ENCODE assay signal across 8 mouse cellular contexts in genomic region chr15:79208758-79209439, GRCm38 (mm10). TPM values are rescaled to one million over a fixed set of nuclear protein-coding genes. Genes with fewer than 3 reads are reported as not detected.
DNase-seq lines count a peak whose midpoint lies in the region.
"Had no signal": no experiment of that assay in that cellular context is flagged by ENCODE, and none has a peak within 500 bp of the region (broad histone marks: within the 10 kb centered on the region; RNA-seq: fewer than 3 reads in every experiment).

No protein-coding gene starts in this region.

- WGBS in embryonic facial prominence, embryonic 10.5 days: 81% methylated on average over 27 of the region's 27 CpGs
- WGBS in limb, embryonic 10.5 days: 80% methylated on average over 27 of the region's 27 CpGs

- H3K4me1 ChIP-seq in embryonic facial prominence, embryonic 10.5 days: peaks cover 33% of the 10 kb centered on the region
- H3K4me1 ChIP-seq in limb, embryonic 10.5 days: no peaks in the 10 kb centered on the region

- no peaks in the 10 kb centered on the region for H3K9me3 ChIP-seq in embryonic facial prominence, embryonic 10.5 days
- H3K9me3 ChIP-seq in limb, embryonic 10.5 days (replicated peaks): no peaks in the 10 kb centered on the region
- H3K9me3 ChIP-seq: embryonic facial prominence, embryonic 12.5 days had no signal

- H3K4me3 ChIP-seq in embryonic facial prominence, embryonic 10.5 days: 0 out of 2 replicates have a peak overlapping the region, but pooled peaks have one; percentile 11
- no peak overlapping the region for H3K4me3 ChIP-seq in limb, embryonic 10.5 days
- H3K4me3 ChIP-seq: embryonic facial prominence, embryonic 12.5 days had no signal

- no peaks in the 10 kb centered on the region for H3K27me3 ChIP-seq in embryonic facial prominence, embryonic 10.5 days (replicated peaks; ENCODE audit: low read depth, poor library complexity, severe bottlenecking)
- H3K27me3 ChIP-seq in limb, embryonic 10.5 days (ENCODE audit: low read depth, poor library complexity, severe bottlenecking): 0 out of 2 replicates have a peak, but pooled peaks cover 2% of the 10 kb centered on the region
- H3K27me3 ChIP-seq: embryonic facial prominence, embryonic 12.5 days had no signal

- H3K36me3 ChIP-seq in embryonic facial prominence, embryonic 10.5 days (replicated peaks): no peaks in the 10 kb centered on the region
- H3K36me3 ChIP-seq in limb, embryonic 10.5 days: no peaks in the 10 kb centered on the region
- H3K36me3 ChIP-seq: embryonic facial prominence, embryonic 12.5 days had no signal

- H3K27ac ChIP-seq in embryonic facial prominence, embryonic 10.5 days (replicated peaks): 0 out of 2 replicates have a peak overlapping the region, but pooled peaks have one; percentile 6
- no peak overlapping the region for H3K27ac ChIP-seq in limb, embryonic 10.5 days
- H3K27ac ChIP-seq: embryonic facial prominence, embryonic 12.5 days had no signal

- DNase-seq in A20 (ENCODE audit: low read depth, low spot score): peak; percentile 69
- peak; percentile 86 for DNase-seq in CD4-positive, CD25-positive, alpha-beta regulatory T cell, adult 2 months (ENCODE audit: low read depth, low spot score)
- no peak for DNase-seq in embryonic facial prominence, embryonic 10.5 days (ENCODE audit: low spot score)
- peak; percentile 75 for DNase-seq in kidney, postnatal 36 days
- peak; percentile 38 for DNase-seq in skeletal muscle tissue, adult 2 months (ENCODE audit: low read depth, low spot score)
- no peak for DNase-seq in frontal cortex, adult 2 months (ENCODE audit: extremely low spot score in 1 of 2, low spot score in 1 of 2)
- DNase-seq in limb, embryonic 10.5 days (ENCODE audit: low spot score): no peak

RNA-seq across cellular contexts. Expression of gene Pick1, which starts 20.1 kb away (rescaled TPM):
- polyA plus RNA-seq in embryonic facial prominence, embryonic 10.5 days (2016; fragmentation: Nextera tagmentation; extraction: Ambion mirVana): 45.6 and 50.1 TPM in 2 replicates
- polyA plus RNA-seq in frontal cortex, adult 2 months (2012; rRNA removed): 87.7 and 98.4 TPM in 2 replicates
- 38.3 and 52.5 TPM in 2 replicates for polyA plus RNA-seq in limb, embryonic 10.5 days (2016; fragmentation: Nextera tagmentation; extraction: Ambion mirVana)

RNA-seq across cellular contexts. Expression of gene Gm49486, which starts 20.3 kb away (rescaled TPM):
- 0.29 and 0.35 TPM in 2 replicates for polyA plus RNA-seq in embryonic facial prominence, embryonic 10.5 days (2016; fragmentation: Nextera tagmentation; extraction: Ambion mirVana)
- 1.3 and 1.4 TPM in 2 replicates for polyA plus RNA-seq in frontal cortex, adult 2 months (2012; rRNA removed)
- 0.11 and 0.48 TPM in 2 replicates for polyA plus RNA-seq in limb, embryonic 10.5 days (2016; fragmentation: Nextera tagmentation; extraction: Ambion mirVana)

RNA-seq across cellular contexts. Expression of gene Sox10, which starts 43.9 kb away (rescaled TPM):
- polyA plus RNA-seq in embryonic facial prominence, embryonic 10.5 days (2016; fragmentation: Nextera tagmentation; extraction: Ambion mirVana): 11.4 and 12.9 TPM in 2 replicates
- 55.2 and 61.4 TPM in 2 replicates for polyA plus RNA-seq in frontal cortex, adult 2 months (2012; rRNA removed)
- 0.75 and 1.8 TPM in 2 replicates for polyA plus RNA-seq in limb, embryonic 10.5 days (2016; fragmentation: Nextera tagmentation; extraction: Ambion mirVana)

RNA-seq across cellular contexts. Expression of gene Slc16a8, which starts 45.7 kb away (rescaled TPM):
- 0.16 and 0.34 TPM in 2 replicates for polyA plus RNA-seq in embryonic facial prominence, embryonic 10.5 days (2016; fragmentation: Nextera tagmentation; extraction: Ambion mirVana)
- polyA plus RNA-seq in frontal cortex, adult 2 months (2012; rRNA removed): 0.06 TPM in 1 of 2 replicates, not detected in the other
- 0.16 TPM in 1 of 2 replicates, not detected in the other for polyA plus RNA-seq in limb, embryonic 10.5 days (2016; fragmentation: Nextera tagmentation; extraction: Ambion mirVana)

Comparison
In these comparisons a context has a peak if more than half of its experiments do, and no peak if none do; other contexts are left out.
1. DNase-seq: peak in A20 (single experiment), CD4-positive, CD25-positive, alpha-beta regulatory T cell, adult 2 months (single experiment), kidney, postnatal 36 days (2 of 2) and skeletal muscle tissue, adult 2 months (single experiment); none in embryonic facial prominence, embryonic 10.5 days (single experiment), frontal cortex, adult 2 months (0 of 2) and limb, embryonic 10.5 days (single experiment).